Mouse (Mus musculus): Measurements from ENCODE around the gene Scube3. TPM values are rescaled to one million over a fixed set of nuclear protein-coding genes. Genes with fewer than 3 reads are reported as not detected.
"Not testable (repeated sequence)": the region's sequence is repeated elsewhere in the genome, so short reads cannot be mapped to it uniquely, and the experiment has no call there.

Scube3 gene
- polyA plus RNA-seq, 1 experiment from 2014 or later: 4.4 TPM

DNA sequence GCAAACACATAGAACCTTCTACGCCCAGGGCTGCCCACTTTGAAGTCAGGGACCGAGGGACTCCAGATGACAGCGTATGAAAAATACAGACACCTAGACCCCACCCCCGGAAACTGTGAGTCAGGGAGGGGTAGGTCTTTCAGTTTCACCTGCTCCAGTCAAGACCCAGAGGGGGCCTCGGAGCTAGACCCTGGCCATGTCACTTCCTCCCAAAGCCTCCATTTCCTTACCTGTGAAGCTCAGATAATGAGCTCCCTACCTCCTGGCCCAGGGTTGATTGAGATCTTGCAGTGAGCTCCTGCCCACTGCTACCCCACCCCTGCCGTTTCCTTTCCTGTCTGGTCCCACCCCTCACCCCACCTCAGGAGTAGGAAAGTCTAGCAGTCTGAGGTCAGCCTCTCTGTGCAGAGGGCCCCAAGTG is 70.0 kb downstream of the Scube3 start:
- no peaks in the 10 kb centered on the region for H3K9me3 ChIP-seq
- ATAC-seq (ENCODE audit: low FRiP score, low read depth): no peak
- 82% methylated on average over 6 of the region's 6 CpGs for WGBS
- no peak overlapping the region for H3K4me3 ChIP-seq
- H3K9ac ChIP-seq: no peak overlapping the region
- peaks cover 10% of the 10 kb centered on the region for H3K4me1 ChIP-seq (replicated peaks)
- H3K4me2 ChIP-seq: no peak overlapping the region
- no peak overlapping the region for H3K27ac ChIP-seq (replicated peaks)
- no peaks in the 10 kb centered on the region for H3K27me3 ChIP-seq
- no peaks in the 10 kb centered on the region for H3K36me3 ChIP-seq

DNA sequence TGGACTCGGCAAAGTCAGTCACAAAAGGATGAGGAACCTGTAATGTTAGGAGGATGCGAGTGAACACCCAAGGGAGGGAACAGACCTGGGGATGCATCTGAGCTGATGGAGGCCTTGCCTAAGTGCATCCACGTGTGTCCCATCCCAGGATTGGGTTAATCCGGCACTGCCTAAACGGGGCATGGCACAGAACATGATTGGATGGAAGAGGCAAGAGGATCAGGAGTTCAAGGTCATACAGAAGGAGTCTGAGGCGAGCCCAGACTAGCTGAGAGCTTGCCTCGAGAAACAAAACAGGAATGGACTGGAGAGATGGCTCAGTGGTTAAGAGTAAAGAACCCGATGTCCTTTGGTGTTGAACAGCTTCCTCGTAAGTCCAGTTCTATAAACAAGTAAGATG is 70.5 kb downstream of the Scube3 start:
- Histone ChIP-seq H3K27ac (replicated peaks) (no peak overlapping the region), H3K4me2 (no peak overlapping the region), H3K9me3 (no peaks in the 10 kb centered on the region), H3K9ac (no peak overlapping the region), H3K27me3 (no peaks in the 10 kb centered on the region), H3K4me3 (no peak overlapping the region), H3K36me3 (no peaks in the 10 kb centered on the region), H3K4me1 (replicated peaks) (peaks cover 7% of the 10 kb centered on the region)
- WGBS: 77% methylated on average over 9 of the region's 9 CpGs
- no peak for ATAC-seq (ENCODE audit: low FRiP score, low read depth)

DNA sequence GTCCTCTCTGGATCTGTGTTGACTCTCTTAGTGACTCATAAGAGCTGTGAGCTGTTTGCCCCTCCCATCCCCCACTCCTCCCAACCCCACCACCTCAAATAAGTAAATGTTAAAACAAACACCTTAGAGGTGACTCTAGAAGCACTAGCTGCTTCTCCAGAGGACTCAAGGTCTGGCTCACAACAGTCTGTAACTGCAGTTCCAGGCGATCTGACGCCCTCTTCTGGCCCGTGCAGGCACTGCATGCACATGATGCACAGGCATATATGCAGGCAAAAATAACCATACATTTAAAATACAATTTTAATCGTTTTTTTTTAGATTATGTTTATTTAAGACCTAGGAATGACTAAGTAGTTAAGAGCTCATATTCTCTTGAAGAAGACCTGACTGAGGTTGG is 71.3 kb downstream of the Scube3 start:
- 31% methylated on average over 4 of the region's 4 CpGs for whole genome bisulfite sequencing
- Histone ChIP-seq H3K36me3 (no peaks in the 10 kb centered on the region), H3K4me1 (replicated peaks) (no peaks in the 10 kb centered on the region), H3K27me3 (no peaks in the 10 kb centered on the region), H3K27ac (replicated peaks) (no peak overlapping the region), H3K4me2 (no peak overlapping the region), H3K4me3 (no peak overlapping the region), H3K9ac (no peak overlapping the region), H3K9me3 (no peaks in the 10 kb centered on the region)
- no peak for ATAC-seq (ENCODE audit: low FRiP score, low read depth)

DNA sequence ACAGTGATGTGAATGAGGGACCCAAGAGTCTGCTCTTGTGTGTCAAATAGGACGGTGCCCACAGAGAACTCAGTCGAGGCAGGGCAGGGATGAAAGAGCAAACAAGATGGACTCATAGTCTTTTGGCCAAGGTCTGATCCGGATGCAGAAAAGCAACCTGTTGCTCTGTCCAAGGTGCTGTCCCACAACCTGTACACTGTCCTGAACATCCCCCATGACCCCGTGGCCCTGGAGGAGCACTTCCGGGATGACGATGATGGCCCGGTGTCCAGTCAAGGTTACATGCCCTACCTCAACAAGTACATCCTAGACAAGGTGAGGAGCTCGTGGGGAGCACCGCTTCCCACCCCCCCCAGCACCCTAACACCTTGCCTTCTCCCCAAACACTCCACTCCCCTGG is 74.8 kb downstream of the Scube3 start:
- no peaks in the 10 kb centered on the region for H3K9me3 ChIP-seq
- 88% methylated on average over 9 of the region's 9 CpGs for WGBS
- H3K27me3 ChIP-seq: no peaks in the 10 kb centered on the region
- no peaks in the 10 kb centered on the region for H3K4me1 ChIP-seq (replicated peaks)
- no peak for ATAC-seq (ENCODE audit: low FRiP score, low read depth)
- H3K9ac ChIP-seq: no peak overlapping the region
- no peak overlapping the region for H3K4me3 ChIP-seq
- H3K27ac ChIP-seq (replicated peaks): no peak overlapping the region
- H3K36me3 ChIP-seq: no peaks in the 10 kb centered on the region
- no peak overlapping the region for H3K4me2 ChIP-seq

DNA sequence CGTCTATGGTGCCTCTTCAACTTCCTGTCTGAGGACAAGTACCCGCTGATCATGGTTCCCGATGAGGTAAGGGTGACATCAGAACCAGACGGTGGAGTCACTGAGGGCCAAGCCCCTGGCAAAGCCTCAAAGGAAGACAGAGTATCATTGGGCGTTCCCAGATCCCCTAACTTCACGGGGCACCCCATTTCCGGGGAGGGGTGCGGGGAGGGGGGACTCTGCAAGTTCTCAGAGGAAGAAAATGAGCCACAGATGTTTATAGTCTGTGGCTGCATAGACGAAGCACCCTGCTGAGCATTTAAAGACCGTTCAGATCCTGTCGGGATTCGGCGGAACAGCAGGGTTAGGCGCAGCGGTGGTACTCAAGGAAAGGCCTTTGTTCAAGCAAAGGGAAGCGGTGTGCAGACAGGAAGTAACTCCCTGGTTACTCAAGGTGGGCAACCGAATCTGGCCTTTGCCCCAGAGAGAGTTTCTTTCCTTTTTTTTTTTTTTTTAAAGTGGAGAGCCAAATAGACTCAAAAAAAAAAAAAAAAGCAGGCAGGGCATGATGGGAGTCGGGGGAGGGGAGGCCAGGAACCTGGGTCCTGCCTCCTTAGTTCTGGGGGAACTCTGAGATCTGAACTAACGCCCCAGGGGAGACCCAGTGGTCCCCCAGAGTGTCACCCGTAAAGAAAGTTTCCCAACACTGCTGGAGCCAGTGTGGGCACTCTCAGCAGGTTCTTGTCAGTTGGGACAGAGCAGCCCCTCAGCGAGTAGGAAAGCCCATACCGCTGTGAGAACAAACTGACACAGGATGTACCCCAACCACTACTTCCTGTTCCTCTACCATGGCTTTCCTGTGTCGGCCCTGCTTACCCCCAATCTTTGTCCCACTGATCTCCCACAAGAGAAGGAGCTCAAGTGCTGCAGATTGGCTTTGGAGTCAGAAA is 76.0 kb downstream of the Scube3 start:
- Histone ChIP-seq H3K4me1 (replicated peaks) (peaks cover 3% of the 10 kb centered on the region), H3K36me3 (no peaks in the 10 kb centered on the region), H3K27ac (replicated peaks) (no peak overlapping the region), H3K9ac (no peak overlapping the region), H3K27me3 (no peaks in the 10 kb centered on the region), H3K4me2 (no peak overlapping the region), H3K9me3 (no peaks in the 10 kb centered on the region), H3K4me3 (no peak overlapping the region)
- ATAC-seq (ENCODE audit: low FRiP score, low read depth): no peak
- 26% methylated on average over 23 of the region's 23 CpGs for WGBS

DNA sequence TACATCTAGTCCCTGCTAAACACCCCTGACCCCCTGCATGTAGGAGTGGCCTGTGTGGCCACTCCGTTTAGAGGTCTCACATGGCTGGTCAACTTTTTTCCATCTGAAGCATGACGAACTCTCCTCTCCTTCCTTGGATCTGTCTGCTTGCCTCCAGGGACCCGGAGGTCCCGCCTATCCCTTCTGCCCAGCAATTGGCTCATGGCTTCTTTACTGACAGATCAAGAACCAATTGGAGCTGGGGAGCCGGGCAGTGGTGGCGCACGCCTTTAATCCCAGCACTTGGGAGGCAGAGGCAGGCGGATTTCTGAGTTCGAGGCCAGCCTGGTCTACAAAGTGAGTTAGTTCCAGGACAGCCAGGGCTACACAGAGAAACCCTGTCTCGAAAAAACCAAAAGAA is 80.5 kb downstream of the Scube3 start:
- H3K36me3 ChIP-seq; H3K27ac ChIP-seq (replicated peaks); H3K27me3 ChIP-seq; H3K9ac ChIP-seq; ATAC-seq (ENCODE audit: low FRiP score, low read depth); H3K4me2 ChIP-seq; H3K4me3 ChIP-seq; H3K9me3 ChIP-seq: not testable (repeated sequence)
- WGBS: 93% methylated on average over 10 of the region's 10 CpGs
- H3K4me1 ChIP-seq (replicated peaks): peaks cover 25% of the 10 kb centered on the region

DNA sequence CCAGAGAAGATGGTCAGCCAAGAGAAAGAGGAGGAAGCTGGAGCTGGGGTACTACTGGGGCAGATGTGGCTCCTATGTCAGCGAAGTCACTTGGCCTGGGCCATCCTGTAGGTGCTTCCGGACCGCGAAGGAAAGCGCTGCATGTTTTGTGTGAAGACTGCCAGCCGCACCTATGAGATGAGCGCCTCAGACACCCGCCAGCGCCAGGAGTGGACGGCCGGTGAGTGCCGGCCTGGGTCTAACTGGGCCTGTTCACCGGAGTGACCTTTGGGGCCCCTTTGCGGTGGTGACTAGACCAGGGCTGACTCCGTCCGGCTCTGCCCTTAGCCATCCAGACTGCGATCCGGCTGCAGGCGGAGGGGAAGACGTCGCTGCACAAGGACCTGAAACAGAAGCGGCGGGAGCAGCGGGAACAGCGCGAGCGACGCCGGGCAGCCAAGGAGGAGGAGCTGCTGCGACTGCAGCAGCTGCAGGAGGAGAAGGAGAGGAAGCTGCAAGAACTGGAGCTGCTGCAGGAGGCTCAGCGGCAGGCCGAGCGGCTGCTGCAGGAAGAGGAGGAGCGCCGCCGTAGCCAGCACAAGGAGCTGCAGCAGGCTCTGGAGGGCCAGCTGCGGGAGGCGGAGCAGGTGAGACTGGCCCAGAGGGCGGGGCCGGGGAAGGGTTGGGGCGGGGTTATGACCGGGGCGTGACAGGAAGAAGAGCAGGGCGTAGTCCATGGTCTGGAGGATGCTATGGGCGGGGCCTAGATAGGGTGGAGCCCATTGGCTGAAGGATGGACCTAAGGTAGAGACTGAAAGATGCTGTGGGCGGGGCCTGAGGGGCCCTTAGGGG is 81.8 kb downstream of the Scube3 start:
- peak; percentile 84 for ATAC-seq (ENCODE audit: low FRiP score, low read depth)
- Histone ChIP-seq H3K36me3 (no peaks in the 10 kb centered on the region), H3K9me3 (no peaks in the 10 kb centered on the region), H3K27me3 (no peaks in the 10 kb centered on the region), H3K4me1 (replicated peaks) (peaks cover 25% of the 10 kb centered on the region), H3K4me3 (peak overlapping the region; percentile 49), H3K4me2 (peak overlapping the region; percentile 91), H3K27ac (replicated peaks) (peak overlapping the region; percentile 84), H3K9ac (peak overlapping the region; percentile 69)
- WGBS: 2% methylated on average over 44 of the region's 46 CpGs

Other genes starting within 250 kb of the Scube3 start
- 48.4 and 54.6 TPM in 2 replicates for gene Anks1, start 232.8 kb upstream of the Scube3 start, polyA plus RNA-seq (2015; fragmentation: Nextera tagmentation; extraction: Ambion mirVana)
- gene Taf11, start 232.3 kb upstream of the Scube3 start, polyA plus RNA-seq (2015; fragmentation: Nextera tagmentation; extraction: Ambion mirVana): 56.4 and 59.6 TPM in 2 replicates
- gene Tcp11, start 61.5 kb upstream of the Scube3 start, polyA plus RNA-seq (2015; fragmentation: Nextera tagmentation; extraction: Ambion mirVana): 1.5 TPM in 2 replicates
- gene Zfp523, start 35.0 kb downstream of the Scube3 start, polyA plus RNA-seq (2015; fragmentation: Nextera tagmentation; extraction: Ambion mirVana): 48.1 and 53.1 TPM in 2 replicates
- gene Def6, start 65.6 kb downstream of the Scube3 start, polyA plus RNA-seq (2015; fragmentation: Nextera tagmentation; extraction: Ambion mirVana): 6.4 and 8.9 TPM in 2 replicates
- gene Ppard, start 90.6 kb downstream of the Scube3 start, polyA plus RNA-seq (2015; fragmentation: Nextera tagmentation; extraction: Ambion mirVana): 1.8 and 2.2 TPM in 2 replicates
- 25.5 and 26.2 TPM in 2 replicates for gene Fance, start 171.4 kb downstream of the Scube3 start, polyA plus RNA-seq (2015; fragmentation: Nextera tagmentation; extraction: Ambion mirVana)
- gene Rpl10a, start 186.3 kb downstream of the Scube3 start, polyA plus RNA-seq (2015; fragmentation: Nextera tagmentation; extraction: Ambion mirVana): 318 and 325 TPM in 2 replicates
- gene Tead3, start 208.7 kb downstream of the Scube3 start, polyA plus RNA-seq (2015; fragmentation: Nextera tagmentation; extraction: Ambion mirVana): 1.8 and 2.7 TPM in 2 replicates
- 1.5 and 1.7 TPM in 2 replicates for gene Tulp1, start 223.1 kb downstream of the Scube3 start, polyA plus RNA-seq (2015; fragmentation: Nextera tagmentation; extraction: Ambion mirVana)